Mouse (Mus musculus): ENCODE results near the gene Prdx6b. TPM values are rescaled to one million over a fixed set of nuclear protein-coding genes. Genes with fewer than 3 reads are reported as not detected.

Prdx6b gene
- polyA plus RNA-seq, 1 experiment, result not detected

- H3K4me1 ChIP-seq (ENCODE audit: control insufficient read depth, insufficient read depth, low read length), result no peaks in the 10 kb centered on the region
- no peak overlapping the region for H3K9ac ChIP-seq (ENCODE audit: low read depth, poor library complexity, severe bottlenecking)
- H3K27me3 ChIP-seq (ENCODE audit: control insufficient read depth, insufficient read depth, low read length, poor library complexity, severe bottlenecking), result no peaks in the 10 kb centered on the region
- no peak for TF ChIP-seq CTCF (IDR thresholded peaks at IDR 0.05; ENCODE audit: low read depth, low read length)
- no peak for TF ChIP-seq POLR2A (IDR thresholded peaks at IDR 0.05; ENCODE audit: insufficient read depth, low read length)
- no peak for TF ChIP-seq EP300 (IDR thresholded peaks at IDR 0.05; ENCODE audit: insufficient read depth, low read depth, low read length)
- H3K36me3 ChIP-seq (ENCODE audit: control insufficient read depth, insufficient read depth, low read length, poor library complexity, severe bottlenecking), result no peaks in the 10 kb centered on the region
- H3K4me3 ChIP-seq (ENCODE audit: low read depth, low read length), result no peak overlapping the region
- H3K27ac ChIP-seq (ENCODE audit: insufficient read depth, low read length), result no peak overlapping the region
- H3K9me3 ChIP-seq (replicated peaks; ENCODE audit: control insufficient read depth, insufficient read depth, low read length, poor library complexity, severe bottlenecking), result no peaks in the 10 kb centered on the region
Measured at GRCm38 (mm10) chr2:80298334-80298733, 6.1 kb downstream of the Prdx6b start.

DNA sequence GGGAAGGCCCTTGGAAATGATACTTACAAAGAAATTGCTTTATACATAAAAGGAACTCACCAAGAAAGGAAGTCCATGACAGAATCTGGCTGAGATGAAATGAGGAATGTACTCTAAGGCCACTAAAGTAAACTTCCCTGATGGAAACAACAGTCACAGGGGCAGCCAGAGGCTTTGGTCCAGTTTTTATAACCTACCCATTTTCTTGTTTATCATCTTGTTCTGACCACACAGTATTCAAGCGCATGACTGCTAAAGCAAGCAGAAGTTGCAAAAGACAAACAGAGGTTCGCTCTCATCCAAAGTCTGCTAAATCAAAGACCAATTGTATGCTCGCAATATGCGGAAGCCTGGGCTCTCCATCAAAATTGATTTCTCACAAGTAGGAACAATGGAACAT, 8.5 kb downstream of the Prdx6b start:
- Histone ChIP-seq H3K27me3 (ENCODE audit: control insufficient read depth, insufficient read depth, low read length, poor library complexity, severe bottlenecking) (no peaks in the 10 kb centered on the region), H3K9ac (ENCODE audit: low read depth, poor library complexity, severe bottlenecking) (no peak overlapping the region), H3K4me1 (ENCODE audit: control insufficient read depth, insufficient read depth, low read length) (no peaks in the 10 kb centered on the region), H3K4me3 (ENCODE audit: low read depth, low read length) (no peak overlapping the region), H3K9me3 (replicated peaks; ENCODE audit: control insufficient read depth, insufficient read depth, low read length, poor library complexity, severe bottlenecking) (no peaks in the 10 kb centered on the region), H3K36me3 (ENCODE audit: control insufficient read depth, insufficient read depth, low read length, poor library complexity, severe bottlenecking) (no peaks in the 10 kb centered on the region), H3K27ac (ENCODE audit: insufficient read depth, low read length) (no peak overlapping the region)
- no peak for TF ChIP-seq CTCF (IDR thresholded peaks at IDR 0.05; ENCODE audit: low read depth, low read length)
- TF ChIP-seq POLR2A (IDR thresholded peaks at IDR 0.05; ENCODE audit: insufficient read depth, low read length), result no peak
- TF ChIP-seq EP300 (IDR thresholded peaks at IDR 0.05; ENCODE audit: insufficient read depth, low read depth, low read length), result no peak

DNA sequence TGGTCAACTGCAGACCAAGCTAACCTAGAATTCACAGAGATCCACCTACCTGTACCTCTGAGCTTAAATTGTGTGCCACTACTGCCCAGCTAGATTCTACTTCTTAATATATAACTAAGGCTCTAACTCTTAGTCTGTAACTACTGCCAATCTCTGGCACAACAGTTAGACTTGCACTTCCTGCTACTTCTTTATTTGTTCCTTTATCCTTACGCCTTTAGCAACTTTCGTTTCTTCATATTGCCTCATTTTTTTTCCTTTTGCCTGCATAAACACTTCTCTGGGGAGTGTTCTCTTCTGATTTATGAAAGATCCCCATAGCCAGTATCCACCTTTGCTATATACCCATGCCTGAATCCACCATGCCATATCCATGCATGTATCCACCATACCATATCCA, 11.7 kb downstream of the Prdx6b start:
- Histone ChIP-seq H3K4me1 (ENCODE audit: control insufficient read depth, insufficient read depth, low read length) (no peaks in the 10 kb centered on the region), H3K9ac (ENCODE audit: low read depth, poor library complexity, severe bottlenecking) (no peak overlapping the region), H3K36me3 (ENCODE audit: control insufficient read depth, insufficient read depth, low read length, poor library complexity, severe bottlenecking) (no peaks in the 10 kb centered on the region), H3K4me3 (ENCODE audit: low read depth, low read length) (no peak overlapping the region), H3K27me3 (ENCODE audit: control insufficient read depth, insufficient read depth, low read length, poor library complexity, severe bottlenecking) (no peaks in the 10 kb centered on the region), H3K9me3 (replicated peaks; ENCODE audit: control insufficient read depth, insufficient read depth, low read length, poor library complexity, severe bottlenecking) (no peaks in the 10 kb centered on the region), H3K27ac (ENCODE audit: insufficient read depth, low read length) (no peak overlapping the region)
- no peak for TF ChIP-seq CTCF (IDR thresholded peaks at IDR 0.05; ENCODE audit: low read depth, low read length)
- TF ChIP-seq POLR2A (IDR thresholded peaks at IDR 0.05; ENCODE audit: insufficient read depth, low read length), result no peak
- no peak for TF ChIP-seq EP300 (IDR thresholded peaks at IDR 0.05; ENCODE audit: insufficient read depth, low read depth, low read length)

- no peak for TF ChIP-seq POLR2A (IDR thresholded peaks at IDR 0.05; ENCODE audit: insufficient read depth, low read length)
- TF ChIP-seq EP300 (IDR thresholded peaks at IDR 0.05; ENCODE audit: insufficient read depth, low read depth, low read length), result no peak
- TF ChIP-seq CTCF (IDR thresholded peaks at IDR 0.05; ENCODE audit: low read depth, low read length), result no peak
- no peaks in the 10 kb centered on the region for H3K36me3 ChIP-seq (ENCODE audit: control insufficient read depth, insufficient read depth, low read length, poor library complexity, severe bottlenecking)
- no peaks in the 10 kb centered on the region for H3K27me3 ChIP-seq (ENCODE audit: control insufficient read depth, insufficient read depth, low read length, poor library complexity, severe bottlenecking)
Measured at GRCm38 (mm10) chr2:80307701-80308100, 15.4 kb downstream of the Prdx6b start.

GRCm38 (mm10) chr2:80309775-80310174, 17.5 kb downstream of the Prdx6b start:
- TF ChIP-seq POLR2A (IDR thresholded peaks at IDR 0.05; ENCODE audit: insufficient read depth, low read length) (no peak), CTCF (IDR thresholded peaks at IDR 0.05; ENCODE audit: low read depth, low read length) (no peak), EP300 (IDR thresholded peaks at IDR 0.05; ENCODE audit: insufficient read depth, low read depth, low read length) (no peak)
- Histone ChIP-seq H3K4me3 (ENCODE audit: low read depth, low read length) (no peak overlapping the region), H3K9ac (ENCODE audit: low read depth, poor library complexity, severe bottlenecking) (no peak overlapping the region), H3K4me1 (ENCODE audit: control insufficient read depth, insufficient read depth, low read length) (no peaks in the 10 kb centered on the region), H3K36me3 (ENCODE audit: control insufficient read depth, insufficient read depth, low read length, poor library complexity, severe bottlenecking) (no peaks in the 10 kb centered on the region), H3K9me3 (replicated peaks; ENCODE audit: control insufficient read depth, insufficient read depth, low read length, poor library complexity, severe bottlenecking) (no peaks in the 10 kb centered on the region), H3K27me3 (ENCODE audit: control insufficient read depth, insufficient read depth, low read length, poor library complexity, severe bottlenecking) (no peaks in the 10 kb centered on the region), H3K27ac (ENCODE audit: insufficient read depth, low read length) (no peak overlapping the region)

More at GRCm38 (mm10) chr2:80307701-80308100, 15.4 kb downstream of the Prdx6b start:
- Histone ChIP-seq H3K4me1 (ENCODE audit: control insufficient read depth, insufficient read depth, low read length) (no peaks in the 10 kb centered on the region), H3K4me3 (ENCODE audit: low read depth, low read length) (no peak overlapping the region), H3K27ac (ENCODE audit: insufficient read depth, low read length) (no peak overlapping the region), H3K9me3 (replicated peaks; ENCODE audit: control insufficient read depth, insufficient read depth, low read length, poor library complexity, severe bottlenecking) (no peaks in the 10 kb centered on the region), H3K9ac (ENCODE audit: low read depth, poor library complexity, severe bottlenecking) (no peak overlapping the region)

DNA sequence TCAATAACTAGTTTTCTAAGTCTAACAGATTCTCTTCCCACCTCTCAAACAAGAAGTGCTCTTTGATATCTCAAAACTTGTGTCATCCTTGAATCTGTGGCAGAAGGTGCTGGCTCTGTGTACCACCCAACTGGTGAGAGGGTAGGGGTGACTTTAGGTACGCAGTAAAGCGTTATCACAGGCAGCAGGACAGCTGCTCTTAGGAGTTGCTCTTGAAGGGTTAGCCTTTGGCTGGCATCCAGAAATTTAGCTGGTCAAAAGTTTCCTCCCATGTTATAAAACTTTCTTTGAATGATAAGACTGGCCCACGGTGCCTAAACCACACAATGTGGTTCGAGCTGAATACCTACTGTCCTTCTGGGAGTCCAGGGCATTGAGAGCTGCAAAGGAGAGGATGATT, 18.5 kb downstream of the Prdx6b start:
- H3K4me3 ChIP-seq (ENCODE audit: low read depth, low read length), result no peak overlapping the region
- no peaks in the 10 kb centered on the region for H3K36me3 ChIP-seq (ENCODE audit: control insufficient read depth, insufficient read depth, low read length, poor library complexity, severe bottlenecking)
- H3K9ac ChIP-seq (ENCODE audit: low read depth, poor library complexity, severe bottlenecking), result no peak overlapping the region
- H3K27me3 ChIP-seq (ENCODE audit: control insufficient read depth, insufficient read depth, low read length, poor library complexity, severe bottlenecking), result no peaks in the 10 kb centered on the region
- no peaks in the 10 kb centered on the region for H3K9me3 ChIP-seq (replicated peaks; ENCODE audit: control insufficient read depth, insufficient read depth, low read length, poor library complexity, severe bottlenecking)
- no peak overlapping the region for H3K27ac ChIP-seq (ENCODE audit: insufficient read depth, low read length)
- TF ChIP-seq POLR2A (IDR thresholded peaks at IDR 0.05; ENCODE audit: insufficient read depth, low read length), result no peak
- TF ChIP-seq EP300 (IDR thresholded peaks at IDR 0.05; ENCODE audit: insufficient read depth, low read depth, low read length), result no peak
- TF ChIP-seq CTCF (IDR thresholded peaks at IDR 0.05; ENCODE audit: low read depth, low read length), result no peak
- no peaks in the 10 kb centered on the region for H3K4me1 ChIP-seq (ENCODE audit: control insufficient read depth, insufficient read depth, low read length)
